Mouse (Mus musculus) forebrain, embryonic 15.5 days (tissue): ENCODE results near the gene Zfp82. TPM values are rescaled to one million over a fixed set of nuclear protein-coding genes. Genes with fewer than 3 reads are reported as not detected.

Experiments used
- ATAC-seq: fragments of 200-750 bp; cut with Nextera tagmentation; replicated peaks from 2 replicates; pipeline ENCODE4 v1.8.0; 2017; ENCODE audit warnings: mild to moderate bottlenecking, moderate TSS enrichment, moderate library complexity
- H3K27ac ChIP-seq: fragments of 300-500 bp; sonication (generic); replicated peaks from 2 replicates; pipeline ENCODE4 v1.5.1; 2015; ENCODE audit warnings: mild to moderate bottlenecking, inconsistent platforms
- H3K27me3 ChIP-seq: fragments of 300-500 bp; sonication (generic); 2 replicates; pipeline ENCODE4 v1.6.1; 2015; ENCODE audit warnings: inconsistent platforms
- H3K36me3 ChIP-seq: fragments of 300-500 bp; sonication (generic); 2 replicates; pipeline ENCODE4 v1.6.1; 2015; ENCODE audit warnings: mild to moderate bottlenecking, inconsistent platforms
- H3K4me1 ChIP-seq: fragments of 300-500 bp; sonication (generic); 2 replicates; pipeline ENCODE4 v1.6.1; 2015; ENCODE audit warnings: inconsistent platforms
- H3K4me2 ChIP-seq: fragments of 300-500 bp; sonication (generic); replicated peaks from 2 replicates; pipeline ENCODE4 v1.6.1; 2015; ENCODE audit warnings: mild to moderate bottlenecking, inconsistent platforms
- H3K4me3 ChIP-seq: fragments of 300-500 bp; sonication (generic); 2 replicates; pipeline ENCODE4 v1.5.1; 2015; ENCODE audit warnings: mild to moderate bottlenecking, inconsistent platforms
- H3K9ac ChIP-seq: fragments of 300-500 bp; sonication (generic); replicated peaks from 2 replicates; pipeline ENCODE4 v1.6.1; 2015; ENCODE audit warnings: mild to moderate bottlenecking, inconsistent platforms
- H3K9me3 ChIP-seq: fragments of 300-500 bp; sonication (generic); 2 replicates; pipeline ENCODE4 v1.6.1; 2016; ENCODE audit warnings: inconsistent platforms
- WGBS: fragments of 180-500 bp; shearing (Covaris S2); methylation state at CpG from one replicate; pipeline ENCODE4 v1.1.7; 2015; ENCODE audit warnings: mixed read lengths; 5-methylcytosine and 5-hydroxymethylcytosine counted together
- microRNA-seq: library from miRNA; unstranded; fragments of <30 nt; microRNA quantifications from one replicate; pipeline ENCODE4, GENCODE M21; 2016
- polyA plus RNA-seq: library from polyadenylated mRNA; unstranded; fragments of >200 nt; fragmentation: Nextera tagmentation; extraction: Ambion mirVana; gene quantifications from 2 replicates; pipeline ENCODE4 v1.2.1, GENCODE M21; 2015

Gene Zfp82
- polyA plus RNA-seq, 1 experiment from 2014 or later: 14.7 TPM

DNA sequence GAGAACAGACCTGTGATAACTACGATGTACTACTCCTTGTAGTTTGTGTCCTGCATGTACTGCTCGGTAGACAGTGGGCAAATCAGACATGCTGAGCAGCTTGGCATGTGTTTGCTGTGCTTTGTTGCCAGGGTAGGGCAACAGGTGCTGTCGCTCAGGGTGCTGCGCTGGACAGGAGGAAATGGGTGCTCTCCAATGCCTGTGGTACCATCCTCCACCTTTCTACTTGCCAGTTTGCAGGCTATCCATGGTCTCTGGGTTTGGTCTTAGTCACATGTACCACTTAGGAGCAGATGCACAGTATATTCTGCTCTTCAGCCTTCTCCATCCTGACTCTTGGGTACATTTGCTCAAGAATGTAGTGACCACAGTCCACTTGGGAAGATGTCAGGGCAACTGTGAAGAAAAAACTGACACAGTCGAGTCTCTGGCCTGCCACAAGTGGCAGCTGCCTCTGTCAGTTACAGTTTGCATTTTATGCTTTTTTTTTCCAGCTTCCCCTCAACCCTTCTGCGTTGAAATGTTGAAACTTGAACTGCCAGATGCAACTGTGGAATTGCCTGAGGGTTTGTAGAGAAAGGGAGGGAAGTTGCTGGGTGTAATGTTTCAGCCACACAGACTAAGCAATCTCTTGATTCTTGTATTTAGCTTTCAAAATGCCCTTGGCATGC, 64.5 kb downstream of the Zfp82 start:
- H3K27ac ChIP-seq: no peak overlapping the region
- ATAC-seq: no peak
- no peaks in the 10 kb centered on the region for H3K9me3 ChIP-seq
- peaks cover 8% of the 10 kb centered on the region; the same call in 1 of the 2 replicates for H3K36me3 ChIP-seq
- H3K4me1 ChIP-seq: peaks cover 19% of the 10 kb centered on the region
- no peak overlapping the region for H3K9ac ChIP-seq
- H3K4me3 ChIP-seq: no peak overlapping the region
- H3K27me3 ChIP-seq: no peaks in the 10 kb centered on the region
- H3K4me2 ChIP-seq: no peak overlapping the region
- WGBS: 83% methylated on average over 6 of the region's 6 CpGs

DNA sequence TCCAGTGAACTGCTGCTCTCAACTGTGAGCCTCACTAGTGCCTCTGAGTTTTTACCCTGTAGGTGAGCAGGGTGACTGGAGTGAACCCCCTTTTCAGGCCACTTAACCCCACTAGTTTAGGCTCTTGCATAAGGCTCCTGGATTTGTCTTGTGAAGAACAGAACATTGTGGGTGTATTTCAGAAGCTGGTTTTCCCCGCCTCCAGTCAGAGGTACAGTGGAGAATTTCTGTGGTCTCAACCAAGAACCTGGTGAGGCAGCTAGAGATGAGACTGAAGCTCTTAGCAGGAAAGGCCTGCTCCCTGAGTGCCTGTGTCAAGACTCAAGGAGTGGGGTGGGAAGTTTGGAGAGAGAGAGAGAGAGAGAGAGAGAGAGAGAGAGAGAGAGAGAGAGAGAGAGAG, 65.1 kb downstream of the Zfp82 start:
- ATAC-seq: no peak
- Histone ChIP-seq H3K4me2 (no peak overlapping the region), H3K9ac (no peak overlapping the region), H3K27ac (no peak overlapping the region), H3K9me3 (no peaks in the 10 kb centered on the region), H3K27me3 (no peaks in the 10 kb centered on the region), H3K36me3 (peaks cover 8% of the 10 kb centered on the region; the same call in 1 of the 2 replicates), H3K4me3 (no peak overlapping the region), H3K4me1 (peaks cover 19% of the 10 kb centered on the region)
- WGBS: 81% methylated on average over 1 of the region's 1 CpGs

Small RNAs within 50 kb of the gene (microRNA-seq; reads per million reads assigned to microRNA genes)
- gene Gm23368: not detected

Other genes starting within 250 kb of the Zfp82 start
- gene Zfp940, start 219.2 kb downstream of the Zfp82 start, polyA plus RNA-seq: 15.0 and 16.3 TPM in 2 replicates
- 19.0 and 19.3 TPM in 2 replicates for gene Zfp420, start 212.9 kb downstream of the Zfp82 start, polyA plus RNA-seq
- 17.0 and 17.7 TPM in 2 replicates for gene Zfp27, start 166.3 kb downstream of the Zfp82 start, polyA plus RNA-seq
- 6.5 and 6.6 TPM in 2 replicates for gene Zfp383, start 164.7 kb downstream of the Zfp82 start, polyA plus RNA-seq
- gene Zfp74, start 118.8 kb downstream of the Zfp82 start, polyA plus RNA-seq: 19.7 and 25.1 TPM in 2 replicates
- gene Zfp568, start 88.9 kb downstream of the Zfp82 start, polyA plus RNA-seq: 5.0 and 5.5 TPM in 2 replicates
- gene Zfp14, start 21.5 kb downstream of the Zfp82 start, polyA plus RNA-seq: 12.1 and 14.3 TPM in 2 replicates
- gene Gm26920, start 17.5 kb upstream of the Zfp82 start, polyA plus RNA-seq: 2.3 and 2.4 TPM in 2 replicates
- 21.0 and 22.5 TPM in 2 replicates for gene Zfp566, start 17.6 kb upstream of the Zfp82 start, polyA plus RNA-seq
- gene Zfp260, start 21.9 kb upstream of the Zfp82 start, polyA plus RNA-seq: 112 and 122 TPM in 2 replicates
- gene Zfp382, start 49.0 kb upstream of the Zfp82 start, polyA plus RNA-seq: 24.9 and 25.5 TPM in 2 replicates
- gene Zfp146, start 96.8 kb upstream of the Zfp82 start, polyA plus RNA-seq: 16.1 and 18.4 TPM in 2 replicates
- 3.3 and 4.2 TPM in 2 replicates for gene Cox7a1, start 111.2 kb upstream of the Zfp82 start, polyA plus RNA-seq
- gene Capns1, start 125.9 kb upstream of the Zfp82 start, polyA plus RNA-seq: 62.5 and 67.8 TPM in 2 replicates
- gene Polr2i, start 159.0 kb upstream of the Zfp82 start, polyA plus RNA-seq: 173 and 193 TPM in 2 replicates
- gene Tbcb, start 159.4 kb upstream of the Zfp82 start, polyA plus RNA-seq: 352 and 364 TPM in 2 replicates
- not detected in 2 replicates for gene Ovol3, start 162.8 kb upstream of the Zfp82 start, polyA plus RNA-seq
- gene Thap8, start 207.2 kb upstream of the Zfp82 start, polyA plus RNA-seq: 0.66 and 1.1 TPM in 2 replicates
- gene Wdr62, start 207.5 kb upstream of the Zfp82 start, polyA plus RNA-seq: 7.3 and 8.8 TPM in 2 replicates
- 117 and 120 TPM in 2 replicates for gene Clip3, start 218.8 kb upstream of the Zfp82 start, polyA plus RNA-seq
- 99.6 and 102 TPM in 2 replicates for gene Alkbh6, start 235.8 kb upstream of the Zfp82 start, polyA plus RNA-seq
- gene Syne4, start 241.9 kb upstream of the Zfp82 start, polyA plus RNA-seq: 7.3 and 9.0 TPM in 2 replicates
- not detected in 2 replicates for gene E130208F15Rik, start 248.8 kb upstream of the Zfp82 start, polyA plus RNA-seq